Mouse (Mus musculus): ENCODE measurements around the gene Adamts6.

DNA sequence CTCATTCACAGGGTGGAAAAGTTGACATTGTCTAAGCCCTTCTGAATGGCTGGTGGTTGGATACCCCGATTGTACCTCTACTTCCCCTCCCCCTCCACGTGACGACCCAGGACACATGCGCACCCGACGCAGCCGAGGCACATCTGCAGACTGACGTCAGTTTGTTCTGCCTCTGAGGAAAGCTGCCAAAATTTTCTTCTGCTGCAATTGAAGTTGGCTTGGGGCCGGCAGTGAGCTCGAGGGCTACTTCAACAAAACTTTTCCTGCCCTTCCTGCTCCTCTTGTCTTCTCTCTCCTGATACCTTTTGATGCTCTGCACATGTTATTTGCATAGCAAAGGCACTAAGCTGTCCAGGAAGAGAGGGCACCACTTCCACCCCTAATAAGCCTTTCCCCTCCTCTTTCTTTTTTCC is 732 bp upstream of the Adamts6 start:
- TF ChIP-seq ZNF384 (IDR thresholded peaks at IDR 0.05; ENCODE audit: low read depth, low read length) (no peak), MAFK (IDR thresholded peaks at IDR 0.05; ENCODE audit: insufficient read depth, low read depth, low read length) (no peak), ZC3H11A (IDR thresholded peaks at IDR 0.05; ENCODE audit: borderline replicate concordance, low read depth, low read length) (no peak)
